Mouse (Mus musculus) retina, embryonic 14.5 days (tissue): ENCODE data around the gene Tln2.
A peak's percentile ranks its signal among the peaks of the same experiment; 100 is the strongest.

Experiments used
- DNase-seq: peaks from one replicate; pipeline ENCODE4 v3.0.0-alpha.2; 2015; ENCODE audit warnings: low spot score

The Tln2 gene

GRCm38 (mm10) chr9:67477445-67477844 lies 82.1 kb downstream of the Tln2 start:
- DNase-seq: no peak

DNA sequence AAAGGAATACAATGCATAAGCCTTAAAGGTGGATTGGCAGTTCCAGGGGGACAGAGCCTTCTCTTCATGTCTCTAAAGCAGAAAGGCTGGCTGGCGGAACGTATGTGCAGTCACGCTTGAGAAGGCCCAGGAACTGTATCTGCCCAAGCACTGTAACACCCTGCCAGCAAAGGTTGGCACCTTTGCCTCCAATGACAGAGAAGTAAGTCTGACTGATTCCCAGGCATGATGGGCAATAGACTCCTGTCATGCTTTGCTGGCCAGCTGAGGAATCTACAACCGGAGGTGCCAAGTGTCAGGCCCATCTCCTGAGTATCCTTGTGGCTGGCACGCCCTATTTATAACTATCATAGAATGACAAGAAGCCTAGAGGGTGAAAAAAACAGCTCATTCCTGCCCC lies 83.3 kb downstream of the Tln2 start:
- no peak for DNase-seq

DNA sequence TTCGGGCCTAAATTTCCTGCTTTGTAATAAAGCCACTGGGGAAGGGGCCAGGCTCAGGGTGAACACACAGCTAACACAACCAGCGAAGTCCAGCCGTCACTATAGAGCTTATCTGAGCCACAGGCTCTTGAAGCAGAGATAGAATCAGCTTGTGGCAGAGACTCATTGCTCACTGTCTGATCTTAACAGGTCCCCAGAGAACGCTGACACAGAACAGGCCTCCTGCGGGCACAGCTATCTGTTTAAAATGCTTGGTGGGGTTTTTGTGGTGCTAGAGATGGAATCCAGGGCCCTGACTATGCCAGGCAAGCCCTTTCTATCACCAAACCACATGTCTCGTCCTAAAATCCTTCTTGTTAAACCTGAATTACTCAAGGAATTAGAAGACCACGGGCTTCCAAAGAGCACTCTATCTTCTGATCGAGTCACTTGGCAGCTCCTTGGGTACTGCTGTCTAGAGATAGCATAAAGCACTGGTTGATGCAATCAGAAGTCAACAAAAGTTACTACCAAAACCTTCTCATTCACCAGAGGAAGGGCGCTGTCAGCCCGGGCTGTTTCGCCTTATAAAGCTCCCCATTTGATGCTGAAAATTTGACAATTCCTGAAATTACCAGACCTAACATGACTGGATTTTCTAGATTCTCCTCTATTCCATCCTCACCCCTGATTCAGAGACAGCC lies 95.9 kb downstream of the Tln2 start:
- DNase-seq: no peak

GRCm38 (mm10) chr9:67441484-67441883 lies 118.0 kb downstream of the Tln2 start:
- no peak for DNase-seq

GRCm38 (mm10) chr9:67437511-67437910 lies 122.0 kb downstream of the Tln2 start:
- no peak for DNase-seq

GRCm38 (mm10) chr9:67435333-67436154 lies 124.0 kb downstream of the Tln2 start:
- DNase-seq: peak; percentile 43

GRCm38 (mm10) chr9:67429199-67429892 lies 130.2 kb downstream of the Tln2 start:
- DNase-seq: no peak

DNA sequence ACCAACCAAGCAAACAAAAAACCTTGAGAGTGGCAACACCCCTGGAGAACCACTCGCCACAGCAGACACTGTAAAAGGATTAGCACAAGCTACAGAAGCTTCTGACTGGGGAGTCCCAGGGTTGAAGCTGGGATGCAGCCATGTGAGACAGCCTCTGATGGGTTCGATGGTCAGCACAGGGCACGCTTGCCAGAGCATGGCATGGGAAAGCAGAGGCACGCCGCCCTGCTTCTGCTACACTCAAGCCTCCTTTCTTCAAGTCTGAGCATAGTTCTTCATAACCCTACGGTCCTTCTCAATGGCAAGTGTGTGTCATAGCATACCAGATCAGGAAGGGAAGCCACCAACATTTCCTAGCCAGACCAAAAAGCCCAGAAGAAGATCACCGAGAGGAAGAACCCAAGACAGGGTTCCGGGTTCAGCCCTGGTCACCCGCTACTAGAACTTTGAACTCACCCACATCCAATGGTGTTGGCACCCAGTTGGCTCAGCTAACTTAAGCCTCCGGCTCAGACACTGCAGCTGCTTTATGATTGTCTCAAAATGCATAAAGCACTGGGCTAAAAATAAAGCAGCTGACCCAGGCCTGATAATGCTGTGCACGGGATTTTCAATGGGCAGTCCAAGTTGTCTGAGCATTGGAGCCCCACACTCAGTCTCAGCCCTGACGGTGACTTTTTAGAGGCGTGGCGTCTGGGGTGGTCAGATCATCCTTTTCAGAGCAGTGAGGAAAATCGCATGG lies 131.0 kb downstream of the Tln2 start:
- no peak for DNase-seq

DNA sequence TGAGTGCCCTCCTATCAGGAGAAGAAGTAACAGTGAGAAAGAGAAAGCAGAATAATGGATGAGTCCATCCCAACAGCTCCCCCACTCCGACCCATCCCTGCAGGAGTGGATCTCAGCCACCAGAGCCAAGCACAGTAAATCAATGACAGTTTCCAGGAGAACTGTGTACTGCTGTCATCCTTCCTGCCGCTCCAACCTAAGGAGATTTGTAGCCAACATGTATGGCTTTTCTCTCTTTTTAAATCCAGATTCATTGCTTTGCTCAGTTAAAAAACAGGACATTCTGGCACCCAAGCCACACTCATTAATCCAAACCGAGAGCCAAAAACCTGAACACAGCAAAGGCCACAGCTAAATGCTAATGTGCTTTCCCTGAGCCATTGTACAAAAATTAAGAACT lies 133.2 kb downstream of the Tln2 start:
- DNase-seq: no peak

GRCm38 (mm10) chr9:67424110-67424509 lies 135.4 kb downstream of the Tln2 start:
- DNase-seq: no peak

GRCm38 (mm10) chr9:67418092-67418491 lies 141.4 kb downstream of the Tln2 start:
- DNase-seq: peak; percentile 43

DNA sequence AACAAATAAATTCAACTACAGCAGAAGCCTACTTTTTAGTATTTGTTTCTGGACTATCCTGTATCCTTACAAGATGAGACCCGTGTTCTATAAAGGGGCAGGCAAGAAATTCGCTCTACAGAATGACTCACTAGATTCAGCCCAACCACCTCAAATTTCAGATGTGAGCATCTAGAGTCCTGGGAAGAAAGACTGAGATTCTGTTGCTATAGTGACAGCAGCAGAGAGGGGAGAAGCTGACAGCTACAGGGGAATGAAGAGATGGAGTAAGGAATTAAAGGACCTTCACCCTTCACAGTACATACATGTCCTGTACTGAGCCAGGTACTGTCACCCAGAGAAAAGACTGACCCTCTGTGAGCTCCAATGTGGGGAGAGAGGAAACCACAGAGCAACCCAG lies 148.8 kb downstream of the Tln2 start:
- no peak for DNase-seq

DNA sequence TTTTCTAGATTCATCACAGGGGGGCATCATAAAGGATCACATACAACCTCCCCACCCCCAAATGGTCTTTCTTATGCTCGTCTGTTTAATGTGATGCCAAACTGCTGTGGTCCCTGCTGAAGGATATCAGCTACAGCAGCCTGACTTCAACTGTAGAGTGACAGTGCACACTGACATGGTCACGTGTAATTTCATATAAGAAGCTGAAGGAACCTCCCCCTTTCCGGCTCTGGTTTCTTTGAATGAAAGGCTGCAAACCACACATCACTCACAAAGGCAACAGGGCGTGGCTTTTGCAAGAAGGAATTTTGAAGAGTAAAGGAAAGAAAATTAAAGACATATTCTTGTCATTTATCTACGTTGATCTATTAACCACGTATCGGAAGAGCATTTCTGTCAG lies 154.8 kb downstream of the Tln2 start:
- DNase-seq: no peak

DNA sequence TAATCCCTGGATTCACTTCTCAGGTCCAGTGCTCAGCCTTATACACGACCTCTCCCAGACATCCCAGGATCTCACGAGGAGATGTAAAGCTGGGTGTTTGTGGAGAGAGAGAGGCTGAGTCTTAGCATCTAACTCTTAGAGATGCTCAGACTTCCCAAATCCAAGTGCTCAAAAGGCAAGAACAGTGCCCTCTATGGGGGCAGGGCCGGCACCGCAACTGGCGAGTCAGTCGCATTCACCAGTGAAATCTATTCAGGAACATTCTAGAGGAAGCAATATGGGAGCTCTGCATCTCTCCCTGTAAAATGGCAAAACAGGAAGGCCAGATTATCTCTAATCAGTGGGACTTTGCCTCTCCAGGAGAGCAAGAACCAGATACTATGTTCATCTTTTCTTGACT lies 159.9 kb downstream of the Tln2 start:
- no peak for DNase-seq

DNA sequence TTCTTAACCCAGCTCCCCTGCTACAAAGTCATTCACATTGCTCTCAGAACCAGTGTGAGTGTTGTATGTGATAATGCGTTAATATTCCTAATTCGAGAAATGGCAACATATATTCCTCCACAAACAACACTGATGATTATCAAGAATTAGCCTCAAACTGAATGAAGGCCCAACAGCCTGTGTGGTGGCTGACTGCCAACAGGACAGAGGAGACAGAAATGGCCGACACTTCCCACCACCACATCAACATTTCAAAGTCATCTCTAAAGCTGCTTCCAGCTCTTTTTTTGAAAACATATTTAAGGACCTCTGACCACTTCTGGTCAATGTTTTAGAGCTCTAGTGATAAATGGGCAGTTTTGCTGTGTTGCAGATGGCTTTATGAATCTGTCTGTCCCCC lies 161.7 kb downstream of the Tln2 start:
- DNase-seq: no peak

DNA sequence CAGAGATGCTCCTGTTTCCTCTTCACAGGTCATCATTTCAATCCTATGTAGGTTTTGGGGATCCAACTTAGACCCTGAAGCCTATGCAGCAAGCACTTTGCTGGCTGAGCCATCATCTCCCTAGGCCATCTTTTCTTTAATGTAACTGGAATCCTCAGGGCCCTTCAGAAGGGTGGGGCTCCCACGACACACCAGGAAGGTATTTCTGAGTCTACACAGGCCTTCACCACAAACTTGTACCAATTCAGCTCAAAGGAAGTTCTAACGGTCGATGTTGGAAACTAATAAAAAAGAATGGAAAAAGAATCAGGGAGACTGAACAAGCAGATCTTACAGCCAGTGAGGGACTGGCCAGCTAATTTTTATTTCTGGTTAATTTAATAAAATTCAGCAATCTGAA lies 163.1 kb downstream of the Tln2 start:
- DNase-seq: no peak

GRCm38 (mm10) chr9:67384028-67384590 lies 175.4 kb downstream of the Tln2 start:
- no peak for DNase-seq

GRCm38 (mm10) chr9:67380095-67380494 lies 179.4 kb downstream of the Tln2 start:
- DNase-seq: no peak

GRCm38 (mm10) chr9:67378772-67379171 lies 180.7 kb downstream of the Tln2 start:
- no peak for DNase-seq

DNA sequence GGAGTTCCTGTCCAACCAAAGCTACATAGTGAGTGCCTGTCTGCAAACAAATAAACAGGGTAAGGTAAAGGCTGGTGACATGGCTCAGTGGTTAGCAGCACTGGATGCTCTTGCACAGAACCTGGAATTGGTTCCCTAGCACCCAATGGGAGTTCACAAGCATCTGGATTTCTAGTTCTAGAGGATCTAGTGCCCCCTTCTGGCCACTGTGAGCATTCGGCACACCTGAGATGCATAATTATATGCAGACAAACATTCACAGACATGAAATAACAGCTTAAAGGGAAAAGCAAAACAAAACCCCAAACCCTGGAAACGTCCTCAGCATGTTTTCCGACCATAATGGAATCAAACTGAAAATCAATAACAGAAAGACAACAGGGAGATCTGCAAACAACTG lies 191.4 kb downstream of the Tln2 start:
- DNase-seq: no peak

GRCm38 (mm10) chr9:67362511-67362910 lies 197.0 kb downstream of the Tln2 start:
- DNase-seq: no peak

GRCm38 (mm10) chr9:67362053-67362452 lies 197.4 kb downstream of the Tln2 start:
- DNase-seq: no peak
